Mouse (Mus musculus) mouse trophoblast stem cell (cell line): ENCODE data around the gene Amfr.
"Not testable (repeated sequence)": the region's sequence is repeated elsewhere in the genome, so short reads cannot be mapped to it uniquely, and the experiment has no call there.

ENCODE experiments used
- in situ Hi-C, 2 experiments: fragments of 300-500 bp; cut with MseI, MboI; formaldehyde crosslinking; loops; 2 replicates in 1 of 2; 3 replicates in 1 of 2; pipeline ENCODE4 v1.15.1; 2025

Amfr gene

GRCm38 (mm10) chr8:94012013-94012951 is at the start of gene Amfr:
Gene Amfr (minus strand): TSS chr8:94012842.
- in situ Hi-C loops, result no loop called here

DNA sequence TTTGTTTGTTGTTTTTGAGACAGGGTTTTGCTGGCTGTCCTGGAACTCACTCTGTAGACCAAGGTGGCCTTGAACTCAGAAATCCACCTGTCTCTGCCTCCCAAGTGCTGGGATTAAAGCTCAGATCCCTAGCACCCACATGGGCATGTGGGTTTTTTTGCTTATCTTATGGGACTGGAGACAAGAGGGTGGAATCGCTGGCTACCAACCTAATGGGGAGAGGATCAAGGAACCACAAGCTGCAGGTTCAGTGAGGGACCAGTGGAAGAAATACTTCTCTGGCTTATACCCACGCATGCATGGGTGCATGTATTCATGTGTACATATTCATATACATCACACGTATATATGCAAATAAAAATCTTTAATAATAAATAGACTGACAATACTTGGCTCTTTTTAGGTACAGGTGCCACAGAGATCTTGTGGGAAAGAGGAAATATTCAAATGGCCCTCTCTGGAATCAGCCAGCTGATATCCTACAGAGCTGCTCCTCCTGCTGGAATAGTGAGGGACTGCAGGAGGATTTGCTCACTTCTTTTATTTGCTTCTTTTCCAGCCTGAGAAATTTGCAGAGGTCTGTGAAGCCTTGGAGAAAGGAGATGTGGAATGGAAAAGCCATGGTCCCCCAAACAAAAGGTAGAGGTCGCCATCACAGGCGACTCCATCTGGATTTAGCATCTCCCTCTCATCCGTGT is 44.7 kb upstream of the Amfr start:
- in situ Hi-C loops, result no loop called here

- in situ Hi-C loops, result no loop called here
These were observed 40.1 kb upstream of the Amfr start for GRCm38 (mm10) chr8:94052696-94053095.

GRCm38 (mm10) chr8:94047845-94048244 is 35.2 kb upstream of the Amfr start:
- in situ Hi-C loops, result no loop called here

- in situ Hi-C loops, result no loop called here
These were observed 25.2 kb upstream of the Amfr start for GRCm38 (mm10) chr8:94037806-94038205.

GRCm38 (mm10) chr8:94036944-94037524 is 24.4 kb upstream of the Amfr start, which contains the start of the genes Nudt21 and Ogfod1:
Gene Nudt21 (minus strand): TSS chr8:94037031.
Gene Ogfod1 (plus strand): TSS chr8:94037198.
- in situ Hi-C loops, result no loop called here

- in situ Hi-C loops, result not testable (repeated sequence)
These were observed 23.9 kb upstream of the Amfr start for GRCm38 (mm10) chr8:94036541-94036940.

DNA sequence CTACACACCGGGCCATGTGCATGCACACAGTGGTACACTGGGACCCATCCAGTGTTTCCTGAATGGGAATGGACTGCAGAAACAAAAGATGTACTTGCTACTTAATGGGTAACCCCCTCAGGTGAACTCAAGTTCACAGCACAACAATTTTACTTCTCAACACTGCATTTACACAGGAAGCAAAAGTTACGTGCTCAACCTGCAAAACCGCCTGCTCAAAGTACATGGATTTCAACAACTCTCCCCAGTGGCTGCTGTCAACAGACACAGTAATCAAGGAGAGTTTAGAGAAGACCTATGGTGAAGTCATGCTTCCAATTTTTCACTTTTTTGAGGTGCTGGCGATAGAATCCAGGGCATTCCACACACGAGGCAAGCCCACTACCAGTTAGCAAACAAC is 22.6 kb upstream of the Amfr start:
- in situ Hi-C loops, result no loop called here

GRCm38 (mm10) chr8:94033601-94034000 is 21.0 kb upstream of the Amfr start:
- in situ Hi-C loops, result no loop called here

DNA sequence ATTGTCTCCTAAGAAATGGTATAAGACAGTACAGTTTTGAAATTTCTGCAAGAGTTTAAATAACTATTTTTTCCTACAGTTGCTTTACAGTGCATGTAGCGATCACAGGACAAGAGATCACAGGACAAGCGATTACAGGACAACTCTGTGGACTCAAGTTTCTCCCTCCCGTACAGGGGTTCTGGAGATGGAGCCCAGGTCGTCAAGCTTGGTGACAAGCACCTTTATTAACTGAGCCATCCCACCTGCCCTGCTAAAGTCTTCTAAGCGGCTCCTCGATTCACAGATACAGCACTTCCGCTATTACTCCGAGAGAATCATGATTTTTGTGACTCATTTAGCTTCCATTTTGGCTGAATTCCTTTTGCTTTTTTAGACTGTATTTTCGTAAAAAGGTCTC is 17.1 kb upstream of the Amfr start:
- in situ Hi-C loops, result no loop called here

GRCm38 (mm10) chr8:94023916-94024315 is 11.3 kb upstream of the Amfr start:
- in situ Hi-C loops, result no loop called here

DNA sequence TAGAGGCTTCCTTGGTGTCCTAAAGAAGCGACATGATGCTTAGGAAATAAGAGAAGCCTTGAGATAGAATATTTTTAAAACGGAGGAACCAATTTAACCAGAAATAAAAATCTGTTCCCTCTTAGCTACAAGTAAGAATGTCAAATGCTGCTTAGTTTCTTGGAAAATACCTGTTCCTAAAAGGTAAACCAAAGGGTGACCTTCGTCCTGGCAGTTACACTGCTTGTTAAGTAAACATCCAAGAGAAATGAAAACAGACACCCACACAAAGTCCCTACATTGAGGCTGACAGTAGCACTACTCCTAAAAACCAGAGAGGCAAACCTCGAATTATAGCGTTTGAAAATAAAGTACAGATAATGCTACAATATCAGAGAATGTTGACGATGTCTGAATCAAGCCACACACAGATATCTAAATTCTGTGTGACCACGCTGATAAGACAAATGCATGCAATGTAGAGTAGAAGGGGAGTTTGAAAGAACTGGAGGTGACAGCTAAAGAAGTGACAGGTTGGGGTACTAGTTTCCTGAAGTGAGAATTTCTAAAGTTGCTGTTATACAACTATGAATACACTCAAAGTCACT is 477 bp upstream of the Amfr start:
- in situ Hi-C loops, result no loop called here

- in situ Hi-C loops, result no loop called here
These were observed 1.3 kb downstream of the Amfr start for GRCm38 (mm10) chr8:94011076-94012012.

DNA sequence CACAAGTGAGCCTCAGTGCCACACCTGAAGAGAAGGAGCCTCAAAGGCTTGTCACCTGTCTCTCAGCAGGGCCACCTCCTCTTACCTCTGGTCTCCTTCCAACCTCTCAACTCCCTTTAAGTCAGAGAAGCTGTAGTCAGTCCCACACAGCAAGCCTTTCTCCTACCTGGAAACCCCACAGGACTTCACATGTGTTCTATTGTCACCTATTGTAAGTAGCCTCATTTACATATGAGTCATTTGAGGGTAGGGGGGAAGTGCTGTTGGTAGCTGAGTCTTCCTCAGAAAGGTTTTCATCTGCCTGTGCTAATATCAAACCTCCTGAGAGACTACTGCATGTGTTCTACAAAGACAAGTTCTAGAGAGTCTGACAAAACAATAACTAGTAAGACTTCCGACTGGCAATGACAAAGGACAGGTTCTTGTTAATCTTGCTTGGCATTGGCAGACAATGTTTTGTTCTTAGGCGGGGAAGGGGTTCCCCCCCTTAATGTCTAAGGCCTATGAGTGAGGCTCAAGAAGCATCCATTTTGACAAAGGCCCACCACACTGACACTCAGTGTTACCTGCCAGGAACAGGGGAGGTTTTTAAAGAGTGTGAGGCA is 2.4 kb downstream of the Amfr start:
- in situ Hi-C loops, result no loop called here

- in situ Hi-C loops, result no loop called here
These were observed 3.3 kb downstream of the Amfr start for GRCm38 (mm10) chr8:94009243-94009845.

- in situ Hi-C loops, result no loop called here
These were observed 8.5 kb downstream of the Amfr start for GRCm38 (mm10) chr8:94004139-94004538.

DNA sequence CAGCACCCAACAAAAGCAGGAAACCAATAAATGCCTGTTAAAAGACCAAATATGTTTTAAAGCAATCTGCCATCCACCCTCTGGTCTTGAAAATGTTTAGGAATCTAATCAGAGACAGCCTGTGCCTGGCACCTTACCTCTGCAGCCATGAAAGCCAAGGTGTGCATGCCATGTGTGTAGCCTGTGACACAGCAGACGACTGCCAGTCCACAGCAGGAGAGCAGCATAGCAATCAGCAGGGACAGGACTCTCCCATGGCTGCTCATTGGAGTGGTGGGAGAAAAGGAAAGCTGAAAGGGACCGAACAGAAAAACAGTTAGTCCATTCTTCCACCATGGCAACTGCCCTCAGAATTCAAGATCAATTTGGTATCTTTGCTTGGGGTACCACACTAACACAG is 13.7 kb downstream of the Amfr start:
- in situ Hi-C loops, result no loop called here

- in situ Hi-C loops, result no loop called here
These were observed 22.9 kb downstream of the Amfr start for GRCm38 (mm10) chr8:93989739-93990138.

DNA sequence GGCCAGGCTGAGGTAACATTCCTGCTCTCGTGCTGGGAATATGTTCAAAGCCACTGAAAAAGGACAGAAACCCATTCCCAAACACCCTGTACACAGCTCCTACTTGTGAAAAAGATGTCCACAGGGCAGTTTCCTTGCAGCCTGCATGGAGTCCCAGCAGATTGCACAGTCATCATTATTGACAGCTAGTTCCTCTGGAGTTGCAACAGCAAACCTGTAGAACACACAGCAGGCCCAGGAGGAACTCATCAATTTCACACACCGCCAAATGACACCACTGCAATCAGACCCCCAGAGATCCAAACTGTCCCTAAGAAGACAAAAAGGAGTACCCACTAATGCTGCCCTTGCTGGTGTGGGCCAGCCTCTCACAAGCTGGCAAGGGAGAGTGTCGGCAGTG is 27.9 kb downstream of the Amfr start:
- in situ Hi-C loops, result no loop called here

DNA sequence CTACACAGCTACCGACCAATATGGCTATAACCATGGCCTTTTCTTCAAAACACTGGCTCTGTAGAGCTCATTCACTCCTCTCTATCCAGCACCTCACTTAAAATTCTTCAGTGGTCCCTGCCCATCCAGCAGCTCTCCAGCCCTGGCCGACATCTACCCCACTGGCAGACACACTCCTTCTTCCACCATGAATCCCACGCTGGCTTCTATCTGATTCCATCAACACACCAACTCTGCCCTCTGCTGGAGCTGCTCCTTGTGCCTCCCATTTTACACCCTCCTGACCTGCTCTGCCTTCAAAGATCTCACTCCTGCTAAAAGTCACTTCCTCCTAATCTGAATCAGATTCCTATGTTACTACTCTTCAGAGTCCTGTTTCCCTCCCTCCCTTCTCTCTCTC is 28.8 kb downstream of the Amfr start:
- in situ Hi-C loops, result no loop called here
